Mouse (Mus musculus): Measurements from ENCODE around the gene Zc3h7b. TPM values are rescaled to one million over a fixed set of nuclear protein-coding genes. Genes with fewer than 3 reads are reported as not detected.

Zc3h7b gene
- total RNA-seq, 2 experiments from 2014 or later, result 160 to 179 TPM

GRCm38 (mm10) chr15:81745601-81746114 is 801 bp downstream of the Zc3h7b start:
- DNase-seq (ENCODE audit: extremely low spot score in 1 of 2, low spot score in 2 of 2), result peak; percentile 50 to 59
- intact Hi-C loops (cut with DNase I), result loop anchor here (1.0 to 2.0 kb wide), 3 partner anchors 15 to 65 kb away; no protein-coding TSS in a partner anchor
- Histone ChIP-seq H3K4me3 (peak overlapping the region; percentile 92), H3K27ac (peak overlapping the region; percentile 91)
- TF ChIP-seq CTCF (IDR thresholded peaks at IDR 0.05), result no peak

GRCm38 (mm10) chr15:81749742-81750141 is 4.9 kb downstream of the Zc3h7b start:
- no peak for TF ChIP-seq CTCF (IDR thresholded peaks at IDR 0.05)
- intact Hi-C loops (cut with DNase I), result no loop called here
- Histone ChIP-seq H3K4me3 (no peak overlapping the region), H3K27ac (no peak overlapping the region)
- DNase-seq (ENCODE audit: extremely low spot score in 1 of 2, low spot score in 2 of 2), result no peak

GRCm38 (mm10) chr15:81753669-81754068 is 8.8 kb downstream of the Zc3h7b start:
- Histone ChIP-seq H3K27ac (no peak overlapping the region), H3K4me3 (no peak overlapping the region)
- intact Hi-C loops (cut with DNase I), result no loop called here
- no peak for DNase-seq (ENCODE audit: extremely low spot score in 1 of 2, low spot score in 2 of 2)
- TF ChIP-seq CTCF (IDR thresholded peaks at IDR 0.05), result no peak

- Histone ChIP-seq H3K27ac (no peak overlapping the region), H3K4me3 (no peak overlapping the region)
- no peak for DNase-seq (ENCODE audit: extremely low spot score in 1 of 2, low spot score in 2 of 2)
- TF ChIP-seq CTCF (IDR thresholded peaks at IDR 0.05), result no peak
- intact Hi-C loops (cut with DNase I), result no loop called here
Observed at GRCm38 (mm10) chr15:81758701-81759100, 13.8 kb downstream of the Zc3h7b start.

GRCm38 (mm10) chr15:81759542-81759941 is 14.7 kb downstream of the Zc3h7b start:
- DNase-seq (ENCODE audit: extremely low spot score in 1 of 2, low spot score in 2 of 2), result no peak
- intact Hi-C loops (cut with DNase I), result no loop called here
- Histone ChIP-seq H3K27ac (no peak overlapping the region), H3K4me3 (no peak overlapping the region)
- TF ChIP-seq CTCF (IDR thresholded peaks at IDR 0.05), result no peak

GRCm38 (mm10) chr15:81760361-81761079 is 15.7 kb downstream of the Zc3h7b start:
- intact Hi-C loops (cut with DNase I), result no loop called here
- no peak overlapping the region for H3K27ac ChIP-seq
- DNase-seq (ENCODE audit: extremely low spot score in 1 of 2, low spot score in 2 of 2), result no peak
- no peak overlapping the region for H3K4me3 ChIP-seq
- TF ChIP-seq CTCF (IDR thresholded peaks at IDR 0.05), result no peak

- TF ChIP-seq CTCF (IDR thresholded peaks at IDR 0.05), result no peak
- H3K27ac ChIP-seq, result no peak overlapping the region
- DNase-seq (ENCODE audit: extremely low spot score in 1 of 2, low spot score in 2 of 2), result no peak
- intact Hi-C loops (cut with DNase I), result no loop called here
- H3K4me3 ChIP-seq, result no peak overlapping the region
Observed at GRCm38 (mm10) chr15:81761381-81761780, 16.5 kb downstream of the Zc3h7b start.

- no peak for DNase-seq (ENCODE audit: extremely low spot score in 1 of 2, low spot score in 2 of 2)
- TF ChIP-seq CTCF (IDR thresholded peaks at IDR 0.05), result no peak; the same call in none of the 2 replicates
- Histone ChIP-seq H3K27ac (no peak overlapping the region), H3K4me3 (no peak overlapping the region)
- intact Hi-C loops (cut with DNase I), result no loop called here
Observed at GRCm38 (mm10) chr15:81761959-81762358, 17.1 kb downstream of the Zc3h7b start.

GRCm38 (mm10) chr15:81764573-81764972 is 19.7 kb downstream of the Zc3h7b start:
- TF ChIP-seq CTCF (IDR thresholded peaks at IDR 0.05), result no peak
- DNase-seq (ENCODE audit: extremely low spot score in 1 of 2, low spot score in 2 of 2), result no peak
- Histone ChIP-seq H3K27ac (no peak overlapping the region), H3K4me3 (no peak overlapping the region)
- intact Hi-C loops (cut with DNase I), result no loop called here

GRCm38 (mm10) chr15:81765651-81766050 is 20.8 kb downstream of the Zc3h7b start:
- Histone ChIP-seq H3K4me3 (no peak overlapping the region), H3K27ac (no peak overlapping the region)
- DNase-seq (ENCODE audit: extremely low spot score in 1 of 2, low spot score in 2 of 2), result no peak
- intact Hi-C loops (cut with DNase I), result no loop called here
- no peak for TF ChIP-seq CTCF (IDR thresholded peaks at IDR 0.05)

- TF ChIP-seq CTCF (IDR thresholded peaks at IDR 0.05), result no peak
- Histone ChIP-seq H3K4me3 (no peak overlapping the region), H3K27ac (no peak overlapping the region)
- no peak for DNase-seq (ENCODE audit: extremely low spot score in 1 of 2, low spot score in 2 of 2)
- intact Hi-C loops (cut with DNase I), result no loop called here
Observed at GRCm38 (mm10) chr15:81766439-81766838, 21.6 kb downstream of the Zc3h7b start.

GRCm38 (mm10) chr15:81769037-81769436 is 24.2 kb downstream of the Zc3h7b start:
- TF ChIP-seq CTCF (IDR thresholded peaks at IDR 0.05), result no peak
- no peak overlapping the region for H3K27ac ChIP-seq
- no peak overlapping the region for H3K4me3 ChIP-seq
- intact Hi-C loops (cut with DNase I), result no loop called here
- no peak for DNase-seq (ENCODE audit: extremely low spot score in 1 of 2, low spot score in 2 of 2)

Data from left cerebral cortex, adult 2 months (tissue).